Mouse (Mus musculus): ENCODE results near the gene Ddx49. TPM values are rescaled to one million over a fixed set of nuclear protein-coding genes. Genes with fewer than 3 reads are reported as not detected.

The Ddx49 gene
- polyA plus RNA-seq (2012; rRNA removed) = 31.7 and 49.4 TPM in 2 replicates

GRCm38 (mm10) chr8:70302358-70302890 is at the start of gene Ddx49, which contains the start of gene Cope:
Gene Ddx49, minus strand, starts transcription at chr8:70302489.
Gene Cope, plus strand, starts transcription at chr8:70302518.
- TF ChIP-seq CTCF (IDR thresholded peaks at IDR 0.05; ENCODE audit: extremely low read depth, insufficient read length, insufficient replicate concordance, low read depth, low read length) = no peak
- peak; percentile 41; the same call in 1 of the 2 replicates for TF ChIP-seq POLR2A (IDR thresholded peaks at IDR 0.05; ENCODE audit: low read depth, low read length)
- Histone ChIP-seq H3K4me1 (ENCODE audit: control insufficient read depth, insufficient read depth, insufficient read length, low read length) (peaks cover 5% of the 10 kb centered on the region; the same call in 1 of the 2 replicates), H3K4me3 (ENCODE audit: low read depth, low read length) (peak within 1 kb of the TSS; percentile 81), H3K36me3 (ENCODE audit: control insufficient read depth, insufficient read depth, low read length) (peaks cover 32% of the 10 kb centered on the region), H3K27ac (ENCODE audit: insufficient read depth, low read depth, low read length) (peak within 1 kb of the TSS; percentile 47), H3K27me3 (ENCODE audit: control insufficient read depth, insufficient read depth, low read length) (no peaks in the 10 kb centered on the region)
- WGBS = under 1% methylated on average over 40 of the region's 40 CpGs

- peaks cover 6% of the 10 kb centered on the region; the same call in 1 of the 2 replicates for H3K36me3 ChIP-seq (ENCODE audit: control insufficient read depth, insufficient read depth, low read length)
- TF ChIP-seq POLR2A (IDR thresholded peaks at IDR 0.05; ENCODE audit: low read depth, low read length) (no peak), CTCF (IDR thresholded peaks at IDR 0.05; ENCODE audit: extremely low read depth, insufficient read length, insufficient replicate concordance, low read depth, low read length) (no peak)
- peak overlapping the region; percentile 26 for H3K27ac ChIP-seq (ENCODE audit: insufficient read depth, low read depth, low read length)
These were observed 49.7 kb upstream of the Ddx49 start for GRCm38 (mm10) chr8:70352000-70352384.

DNA sequence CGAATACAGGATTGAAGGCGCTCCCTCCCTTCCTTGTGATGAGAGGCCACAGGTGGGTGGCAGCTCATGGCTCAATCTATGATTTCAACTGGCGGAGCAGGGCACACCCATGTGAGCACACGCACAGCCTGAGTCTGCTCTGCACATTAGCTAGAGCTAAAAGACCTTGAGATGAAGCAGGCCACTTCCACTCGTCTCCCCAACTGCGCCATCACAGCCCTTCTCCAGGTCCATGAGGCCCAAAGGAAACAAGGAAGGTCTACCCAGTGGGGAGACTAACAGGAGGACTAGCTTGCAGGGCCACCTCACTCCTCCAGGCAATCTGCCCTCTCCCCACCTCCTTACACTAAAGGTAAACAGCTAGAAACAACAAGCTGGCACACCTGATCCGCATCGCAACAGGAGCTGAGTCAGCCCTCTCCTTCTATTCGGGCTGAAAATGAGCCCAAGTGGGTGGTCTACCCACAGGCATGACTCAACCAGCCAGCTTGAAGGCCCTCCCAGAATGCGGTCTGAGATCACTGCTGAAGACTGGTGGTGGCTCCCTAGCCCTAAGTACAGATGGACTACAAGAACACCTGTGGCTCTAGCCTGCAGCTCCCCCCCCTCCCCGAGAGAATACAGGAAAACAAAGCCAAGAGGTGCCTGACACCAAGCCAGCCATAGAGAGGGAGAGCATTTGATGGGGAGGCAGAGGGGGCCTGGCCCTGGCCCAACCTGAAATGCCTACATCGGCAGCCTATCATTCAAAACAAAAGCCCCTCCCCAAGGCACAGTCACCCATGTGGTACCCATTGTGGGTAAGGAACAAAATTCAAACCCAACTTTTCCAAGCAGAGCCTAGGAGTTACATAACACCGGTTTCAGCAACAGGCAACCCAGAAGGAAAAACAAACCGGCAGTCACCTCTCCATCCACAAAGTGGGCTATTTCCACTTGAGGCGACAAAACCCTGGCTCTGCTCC is 49.0 kb upstream of the Ddx49 start:
- Histone ChIP-seq H3K27me3 (ENCODE audit: control insufficient read depth, insufficient read depth, low read length) (no peaks in the 10 kb centered on the region), H3K4me1 (ENCODE audit: control insufficient read depth, insufficient read depth, insufficient read length, low read length) (peaks cover 52% of the 10 kb centered on the region), H3K36me3 (ENCODE audit: control insufficient read depth, insufficient read depth, low read length) (peaks cover 6% of the 10 kb centered on the region; the same call in 1 of the 2 replicates), H3K27ac (ENCODE audit: insufficient read depth, low read depth, low read length) (peak overlapping the region; percentile 26; the same call in 1 of the 2 replicates), H3K4me3 (ENCODE audit: low read depth, low read length) (peak overlapping the region; percentile 89)
- WGBS = 9% methylated on average over 15 of the region's 15 CpGs
- no peak for TF ChIP-seq CTCF (IDR thresholded peaks at IDR 0.05; ENCODE audit: extremely low read depth, insufficient read length, insufficient replicate concordance, low read depth, low read length)
- no peak for TF ChIP-seq POLR2A (IDR thresholded peaks at IDR 0.05; ENCODE audit: low read depth, low read length)

More at GRCm38 (mm10) chr8:70352000-70352384, 49.7 kb upstream of the Ddx49 start:
- Histone ChIP-seq H3K27me3 (ENCODE audit: control insufficient read depth, insufficient read depth, low read length) (no peaks in the 10 kb centered on the region), H3K4me3 (ENCODE audit: low read depth, low read length) (peak overlapping the region; percentile 89), H3K4me1 (ENCODE audit: control insufficient read depth, insufficient read depth, insufficient read length, low read length) (peaks cover 52% of the 10 kb centered on the region)
- 10% methylated on average over 3 of the region's 3 CpGs for WGBS

DNA sequence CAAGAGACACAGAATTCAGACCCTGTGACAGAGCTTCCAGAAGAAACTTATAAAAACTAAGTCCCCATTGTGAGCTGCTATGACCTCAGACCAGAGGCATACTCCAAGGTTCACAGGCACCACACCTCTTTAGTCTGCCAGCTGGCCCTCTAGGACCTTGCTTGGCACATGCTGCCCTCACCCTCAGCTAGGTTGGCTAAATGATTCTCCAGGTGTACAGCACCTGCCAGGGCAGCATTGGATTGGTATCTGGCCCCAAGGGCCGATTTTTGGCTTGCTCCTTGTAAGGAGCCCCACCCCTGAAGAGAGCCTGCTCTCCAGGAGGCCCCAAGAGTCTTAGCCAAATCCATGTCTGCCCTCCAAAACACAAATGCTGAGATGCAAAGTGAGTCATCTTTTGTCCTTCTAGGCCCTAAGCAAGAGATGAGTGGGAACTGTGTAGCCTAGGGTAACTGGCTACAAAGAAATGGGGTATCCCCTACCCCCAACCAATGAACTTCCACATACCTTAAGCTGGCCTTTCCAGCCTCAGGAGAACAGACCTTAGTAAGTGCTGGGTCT is 45.7 kb upstream of the Ddx49 start:
- no peak for TF ChIP-seq CTCF (IDR thresholded peaks at IDR 0.05; ENCODE audit: extremely low read depth, insufficient read length, insufficient replicate concordance, low read depth, low read length)
- TF ChIP-seq POLR2A (IDR thresholded peaks at IDR 0.05; ENCODE audit: low read depth, low read length) = no peak
- Histone ChIP-seq H3K4me3 (ENCODE audit: low read depth, low read length) (no peak overlapping the region), H3K27me3 (ENCODE audit: control insufficient read depth, insufficient read depth, low read length) (no peaks in the 10 kb centered on the region), H3K36me3 (ENCODE audit: control insufficient read depth, insufficient read depth, low read length) (peaks cover 17% of the 10 kb centered on the region), H3K4me1 (ENCODE audit: control insufficient read depth, insufficient read depth, insufficient read length, low read length) (peaks cover 47% of the 10 kb centered on the region), H3K27ac (ENCODE audit: insufficient read depth, low read depth, low read length) (peak overlapping the region; percentile 73)
- 22% methylated on average over 1 of the region's 1 CpGs for WGBS

DNA sequence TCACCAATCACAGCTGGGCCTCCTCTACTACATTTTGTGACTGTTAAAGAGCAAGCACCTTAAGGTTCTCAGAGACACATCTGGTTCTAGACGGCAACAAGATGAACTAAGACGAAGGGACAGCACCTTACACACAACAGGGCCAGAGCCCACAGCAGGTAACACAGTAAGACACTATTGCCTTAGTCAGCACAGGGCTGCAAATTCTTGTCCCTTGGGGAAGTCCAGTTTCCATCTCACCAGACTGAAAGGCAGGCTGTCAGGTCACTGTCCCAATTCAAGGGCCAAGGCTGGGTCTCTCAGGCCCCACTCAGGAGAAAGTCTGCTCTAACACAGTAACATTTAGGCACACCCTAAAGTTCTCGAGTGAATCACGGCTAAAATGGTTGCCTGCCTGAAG is 45.2 kb upstream of the Ddx49 start:
- Histone ChIP-seq H3K4me3 (ENCODE audit: low read depth, low read length) (no peak overlapping the region), H3K27me3 (ENCODE audit: control insufficient read depth, insufficient read depth, low read length) (no peaks in the 10 kb centered on the region), H3K4me1 (ENCODE audit: control insufficient read depth, insufficient read depth, insufficient read length, low read length) (peaks cover 47% of the 10 kb centered on the region), H3K36me3 (ENCODE audit: control insufficient read depth, insufficient read depth, low read length) (peaks cover 21% of the 10 kb centered on the region), H3K27ac (ENCODE audit: insufficient read depth, low read depth, low read length) (peak overlapping the region; percentile 69)
- 34% methylated on average over 4 of the region's 4 CpGs for WGBS
- TF ChIP-seq CTCF (IDR thresholded peaks at IDR 0.05; ENCODE audit: extremely low read depth, insufficient read length, insufficient replicate concordance, low read depth, low read length) = no peak
- no peak for TF ChIP-seq POLR2A (IDR thresholded peaks at IDR 0.05; ENCODE audit: low read depth, low read length)

DNA sequence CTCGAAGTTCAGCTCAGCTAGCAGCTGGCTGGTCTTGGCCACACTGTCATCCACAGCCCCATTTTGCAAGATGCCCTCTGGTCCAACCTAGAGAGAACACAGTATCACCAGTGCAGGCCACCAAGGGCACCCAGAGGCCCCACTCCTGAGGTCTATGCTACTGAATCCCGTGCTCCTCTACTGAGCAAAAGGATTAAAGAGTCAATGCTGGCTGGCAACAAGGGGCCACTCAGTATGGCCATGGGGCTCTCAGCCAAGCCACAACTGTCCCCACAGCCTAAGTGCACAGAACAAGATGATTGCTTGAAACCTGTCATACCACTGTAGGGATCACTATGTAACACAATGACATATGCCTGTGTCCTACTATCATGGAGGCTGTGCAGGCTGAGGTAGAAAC is 42.0 kb upstream of the Ddx49 start:
- no peak overlapping the region for H3K4me3 ChIP-seq (ENCODE audit: low read depth, low read length)
- TF ChIP-seq CTCF (IDR thresholded peaks at IDR 0.05; ENCODE audit: extremely low read depth, insufficient read length, insufficient replicate concordance, low read depth, low read length) = no peak
- TF ChIP-seq POLR2A (IDR thresholded peaks at IDR 0.05; ENCODE audit: low read depth, low read length) = no peak
- WGBS = 53% methylated on average over 2 of the region's 2 CpGs
- peaks cover 49% of the 10 kb centered on the region for H3K36me3 ChIP-seq (ENCODE audit: control insufficient read depth, insufficient read depth, low read length)
- peaks cover 21% of the 10 kb centered on the region for H3K4me1 ChIP-seq (ENCODE audit: control insufficient read depth, insufficient read depth, insufficient read length, low read length)
- H3K27me3 ChIP-seq (ENCODE audit: control insufficient read depth, insufficient read depth, low read length) = no peaks in the 10 kb centered on the region
- no peak overlapping the region for H3K27ac ChIP-seq (ENCODE audit: insufficient read depth, low read depth, low read length)
